Mouse (Mus musculus): ENCODE measurements around the gene Olfr464. TPM values are rescaled to one million over a fixed set of nuclear protein-coding genes. Genes with fewer than 3 reads are reported as not detected.
"Not testable (repeated sequence)": the region's sequence is repeated elsewhere in the genome, so short reads cannot be mapped to it uniquely, and the experiment has no call there.

The Olfr464 gene
- total RNA-seq (2021) = not detected

DNA sequence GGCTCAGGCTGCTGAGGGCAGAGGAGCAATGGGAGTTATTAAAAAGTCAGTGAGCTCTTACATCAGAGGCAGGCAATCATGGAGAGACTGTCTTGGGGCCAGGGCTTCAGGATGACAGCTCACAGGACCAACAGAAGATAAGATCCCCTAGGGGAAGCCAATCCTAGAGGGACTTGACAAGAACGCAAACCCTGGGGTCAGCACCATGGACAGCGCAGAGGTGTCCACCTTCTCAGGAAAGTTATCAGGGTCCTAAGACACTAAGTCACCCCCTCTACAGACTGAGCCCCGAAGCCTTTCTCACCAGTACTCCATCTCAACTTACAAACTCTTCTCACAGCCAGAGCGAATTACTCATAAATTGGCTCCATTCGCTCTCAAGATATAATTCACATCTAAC, at the start of gene Olfr464:
Gene Olfr464, minus strand, starts transcription at position 2 of the 400 bp plus-strand sequence.
- DNase-seq = peak; percentile 58

DNA sequence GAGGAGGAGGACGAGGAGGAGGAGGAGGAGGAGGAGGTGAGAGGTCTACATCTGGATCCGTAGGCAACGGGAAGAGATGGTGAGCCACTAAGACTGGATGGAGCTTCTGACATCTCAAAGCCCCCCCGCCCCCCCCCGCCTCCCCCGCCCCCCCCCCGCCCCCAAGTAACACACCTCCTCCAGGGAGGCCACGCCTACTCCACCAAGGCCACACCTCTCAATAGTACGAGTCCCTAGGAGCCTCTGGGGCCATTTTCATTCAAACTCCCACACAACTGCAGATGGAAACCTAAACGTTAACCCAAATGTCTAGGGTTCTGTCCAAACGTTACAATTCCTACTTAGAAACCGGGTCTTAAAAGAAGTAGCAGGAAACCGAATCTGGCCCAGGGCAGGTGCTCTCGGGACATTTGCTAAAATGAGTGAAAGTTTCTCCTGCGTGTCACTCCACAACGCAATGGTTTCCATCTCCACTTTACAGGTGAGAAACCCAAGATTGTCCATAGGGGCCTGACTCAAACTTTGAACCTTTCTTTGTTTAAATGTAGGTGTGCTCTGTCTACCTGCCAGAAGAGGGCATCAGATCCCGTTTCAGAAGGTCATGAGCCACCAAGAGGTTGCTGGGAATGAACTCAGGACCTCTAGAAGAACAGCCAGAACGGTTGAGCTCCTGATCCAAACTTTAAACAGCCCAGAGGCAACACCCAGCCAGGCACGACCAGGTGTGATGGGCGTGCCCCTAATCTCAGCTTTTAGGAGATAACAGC, 47.8 kb upstream of the Olfr464 start:
- DNase-seq = no peak

DNA sequence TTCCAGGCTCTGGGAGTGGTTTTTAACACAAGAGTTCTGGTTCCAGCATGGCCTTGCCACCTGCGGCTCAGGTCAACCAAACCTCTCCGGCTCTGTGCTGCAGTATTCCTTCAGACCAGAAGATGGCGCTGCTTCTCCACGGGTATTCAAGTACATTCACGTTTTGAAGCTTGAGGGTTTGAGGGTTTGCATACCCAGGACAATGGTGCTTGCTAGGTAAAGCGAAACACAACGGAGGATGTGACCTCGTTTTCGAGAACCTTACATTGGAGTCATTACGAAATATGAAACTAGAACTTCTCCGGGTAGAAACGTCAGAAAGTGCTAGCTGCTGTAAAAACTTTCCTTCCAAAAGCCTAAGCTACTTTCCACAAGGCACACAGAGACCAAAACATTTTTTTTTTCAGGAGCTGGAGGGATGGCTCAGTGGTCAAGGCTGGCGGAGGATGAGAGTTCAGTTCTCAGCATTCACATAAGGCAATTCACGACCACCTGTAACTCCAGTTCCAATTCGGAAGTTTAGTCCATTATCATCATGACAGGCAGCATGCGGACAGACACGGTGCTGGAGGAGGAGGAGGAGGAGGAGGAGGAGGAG, 47.0 kb upstream of the Olfr464 start:
- DNase-seq = peak; percentile 89

DNA sequence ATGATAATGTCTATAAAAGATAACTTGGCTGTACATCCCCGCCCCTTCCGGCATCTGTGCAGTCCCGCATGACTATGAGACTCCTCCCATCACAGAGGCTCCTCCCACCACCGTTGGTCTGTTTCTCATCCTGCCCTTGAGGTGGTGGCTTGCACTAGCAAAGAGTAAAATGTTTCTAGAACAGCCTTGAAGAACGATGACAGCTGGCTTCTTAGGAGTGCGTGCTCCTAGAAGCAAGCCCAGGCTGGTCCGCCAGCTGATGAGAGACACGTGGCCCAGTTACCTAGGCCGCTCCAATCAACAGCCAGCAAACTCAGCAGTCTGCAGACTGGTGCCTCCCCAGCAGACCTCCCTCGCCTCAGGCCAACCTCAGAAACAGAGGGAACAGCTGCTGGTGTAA, 45.4 kb upstream of the Olfr464 start:
- no peak for DNase-seq

DNA sequence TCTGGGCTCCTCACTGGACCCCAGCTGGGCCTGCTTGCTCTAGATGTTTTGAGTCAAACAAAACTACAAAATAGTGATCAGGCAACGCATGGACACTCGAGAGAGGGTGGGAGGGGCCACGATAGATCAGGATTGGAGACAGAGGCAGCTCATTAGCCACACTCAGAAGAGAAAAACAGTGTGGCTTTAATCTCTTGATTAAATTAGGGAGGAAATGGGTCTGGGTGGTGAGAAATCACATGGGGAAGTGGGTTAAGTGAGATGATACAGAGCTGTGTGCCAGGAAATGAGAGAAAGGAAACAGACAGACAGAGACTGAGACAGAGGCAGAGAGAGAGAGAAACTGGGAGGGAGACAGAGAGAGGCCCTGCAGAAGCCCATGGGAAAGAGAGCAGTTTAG, 44.5 kb upstream of the Olfr464 start:
- no peak for DNase-seq

DNA sequence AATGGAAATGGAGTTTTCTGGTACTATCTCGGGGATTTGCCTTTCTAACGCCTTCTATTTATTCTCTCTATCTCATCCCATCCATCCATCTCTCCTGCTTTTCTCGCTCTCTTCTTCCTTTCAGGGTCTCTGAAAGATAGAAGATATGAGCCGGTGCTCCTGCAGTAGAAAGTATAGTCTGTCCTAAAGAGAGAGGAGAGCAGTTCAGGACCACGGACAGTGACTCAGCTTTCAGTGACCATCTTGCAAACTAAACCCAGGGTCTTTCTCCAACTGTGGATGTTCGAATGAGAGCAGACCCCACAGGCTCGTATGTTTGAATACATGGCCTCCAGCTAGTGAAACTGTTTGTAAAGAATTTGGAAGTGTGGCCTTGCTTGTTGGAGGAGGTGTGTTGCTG, 36.3 kb upstream of the Olfr464 start:
- DNase-seq = no peak

DNA sequence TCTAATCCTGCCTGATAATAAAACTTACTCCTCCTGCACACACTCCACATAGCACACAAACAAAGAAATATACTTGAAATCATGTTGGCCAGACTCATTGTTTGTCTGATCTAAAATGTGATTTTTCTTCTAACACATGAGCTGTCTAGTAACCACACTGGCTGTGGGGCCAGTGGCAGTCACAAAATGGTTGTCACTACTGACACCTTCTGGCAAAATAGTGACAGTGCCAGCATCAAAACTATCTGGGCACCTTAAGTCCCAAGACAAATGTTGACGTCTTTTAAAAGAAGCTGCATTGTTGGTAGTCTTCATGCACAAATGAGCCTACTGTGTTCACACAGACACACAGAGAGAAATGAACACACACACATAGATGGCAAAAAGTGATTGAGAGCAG, 34.4 kb upstream of the Olfr464 start:
- DNase-seq = no peak

DNA sequence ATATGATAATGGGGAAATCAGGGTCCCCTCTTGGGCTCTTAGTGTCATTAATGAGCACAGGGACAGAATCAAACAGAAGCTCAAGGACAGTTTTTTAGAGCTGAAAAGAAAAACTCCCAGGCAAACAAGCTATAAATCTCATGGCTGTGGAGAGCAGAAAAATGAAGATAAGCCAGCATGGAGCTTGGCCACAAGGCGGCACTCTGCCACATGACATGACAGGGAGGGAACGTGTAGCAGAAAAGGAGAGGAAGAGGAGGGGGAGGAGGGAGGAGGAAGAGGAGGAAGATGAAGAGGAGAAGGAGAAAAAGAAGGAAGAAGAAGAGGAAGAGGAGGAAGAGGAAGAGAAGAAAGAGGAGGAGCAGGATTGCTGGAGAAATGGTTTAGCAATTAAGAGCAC, 29.2 kb upstream of the Olfr464 start:
- no peak for DNase-seq

DNA sequence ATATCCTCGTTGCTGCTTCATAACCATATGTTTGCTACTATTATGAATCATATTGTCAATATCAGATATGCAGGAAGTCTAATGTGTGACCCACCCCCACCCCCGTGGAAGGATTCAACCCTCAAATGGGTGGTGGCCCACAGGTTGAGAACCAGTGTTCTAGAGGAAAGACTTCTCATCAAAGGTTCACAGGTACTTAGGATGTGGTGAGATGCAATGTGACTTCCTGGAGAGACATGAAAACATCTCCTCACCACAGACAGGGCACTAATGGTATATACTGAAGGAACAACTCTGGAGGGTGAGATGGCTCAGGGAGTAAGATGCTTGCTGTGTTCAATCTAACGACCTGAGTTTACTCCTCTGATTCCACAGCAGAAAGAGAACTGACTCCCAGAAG, 14.7 kb upstream of the Olfr464 start:
- DNase-seq = no peak

DNA sequence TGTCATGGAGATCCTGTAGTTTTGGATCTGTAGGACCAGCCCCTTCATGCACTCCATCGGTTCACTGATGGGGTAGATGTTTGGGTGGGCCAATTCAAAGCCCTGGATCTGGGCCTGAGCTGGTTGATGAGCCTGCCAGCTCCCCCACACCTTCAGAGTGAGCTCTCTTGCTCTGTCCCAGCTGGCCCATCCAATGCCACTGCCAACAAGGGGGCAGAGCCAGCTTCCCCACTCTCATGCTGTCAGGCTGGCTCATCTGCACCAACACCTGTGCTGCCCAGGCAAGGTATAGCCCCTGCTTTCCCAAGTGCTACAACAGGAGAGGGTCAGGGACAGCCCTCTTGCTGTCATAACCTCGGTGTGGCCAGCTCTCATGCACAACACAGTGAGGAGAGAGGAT, 13.0 kb upstream of the Olfr464 start:
- DNase-seq = no peak

DNA sequence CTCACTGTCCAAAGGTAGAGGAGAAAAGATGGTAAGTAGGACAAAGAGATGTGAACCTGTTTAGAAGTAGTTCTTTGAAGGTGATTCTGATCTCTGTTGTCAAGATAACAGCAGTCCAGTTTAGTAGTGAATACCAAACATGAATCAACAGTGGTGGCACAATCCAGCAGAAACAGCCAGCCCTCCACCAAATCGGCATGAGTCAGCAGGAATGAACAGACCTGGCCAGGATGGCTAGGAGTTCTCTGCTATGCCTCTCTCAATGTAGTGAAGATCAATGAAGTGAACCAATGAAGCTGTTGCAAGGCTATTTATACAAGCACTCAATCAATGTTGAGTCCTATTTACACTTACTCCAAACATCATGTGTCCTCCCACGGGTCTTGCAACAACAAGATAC, 9.6 kb upstream of the Olfr464 start:
- no peak for DNase-seq

DNA sequence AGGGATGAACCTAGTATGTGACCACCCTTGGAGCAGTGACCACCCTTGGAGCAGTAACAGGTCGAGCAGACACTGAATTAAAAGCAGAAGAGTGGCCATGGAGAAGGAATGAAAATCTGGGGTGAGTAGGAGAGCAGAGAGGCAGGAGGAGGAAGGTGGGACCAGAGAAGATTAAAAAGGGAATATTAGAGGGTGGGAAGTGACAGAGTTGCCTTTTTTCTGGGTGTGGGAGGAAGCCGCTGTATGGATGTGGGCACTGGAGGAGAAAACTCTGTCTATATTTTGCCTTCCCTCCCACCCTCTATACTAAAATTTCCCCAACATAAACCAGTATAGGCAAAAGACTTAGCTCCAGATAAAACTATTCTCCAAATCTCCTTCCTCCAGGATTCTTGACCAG, 466 bp downstream of the Olfr464 start:
- no peak for DNase-seq

DNA sequence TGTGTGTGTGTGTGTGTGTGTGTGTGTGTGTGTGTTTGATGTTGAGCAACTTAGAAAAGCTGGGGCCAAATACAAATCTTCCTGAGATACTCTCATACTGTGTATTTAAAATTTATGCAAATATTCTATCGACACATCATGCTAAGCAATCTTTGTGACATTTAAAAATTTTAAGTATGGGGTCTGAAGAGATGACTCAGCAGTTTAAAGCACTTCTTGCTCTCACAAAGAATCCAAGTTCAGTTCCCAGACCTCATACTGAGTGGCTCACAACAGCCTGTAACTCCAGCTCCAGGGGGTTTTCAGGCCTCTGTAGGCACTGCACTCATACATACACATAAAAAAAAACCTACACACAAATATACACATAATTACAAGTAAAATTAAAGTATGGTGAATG, 4.8 kb downstream of the Olfr464 start:
- DNase-seq = no peak

DNA sequence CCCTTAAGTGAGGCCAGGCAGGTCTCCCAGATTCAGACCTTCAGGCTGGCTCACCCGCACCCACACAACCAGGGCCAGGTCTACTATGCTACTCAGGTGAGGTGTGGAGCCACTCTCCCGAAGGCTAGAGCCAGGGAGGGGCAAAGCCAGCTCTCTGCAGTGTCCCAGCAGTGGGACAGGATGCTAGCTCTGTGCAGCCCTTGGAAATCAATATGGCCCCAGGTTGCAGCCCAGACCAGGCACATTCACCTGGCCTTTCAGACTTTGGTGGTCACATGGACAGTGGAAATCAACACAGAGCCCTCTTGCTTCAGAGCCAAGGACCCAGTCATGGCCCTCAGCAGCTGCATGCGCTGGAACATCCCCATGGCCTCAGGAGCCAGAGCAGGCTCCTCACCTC, 16.4 kb downstream of the Olfr464 start:
- no peak for DNase-seq

DNA sequence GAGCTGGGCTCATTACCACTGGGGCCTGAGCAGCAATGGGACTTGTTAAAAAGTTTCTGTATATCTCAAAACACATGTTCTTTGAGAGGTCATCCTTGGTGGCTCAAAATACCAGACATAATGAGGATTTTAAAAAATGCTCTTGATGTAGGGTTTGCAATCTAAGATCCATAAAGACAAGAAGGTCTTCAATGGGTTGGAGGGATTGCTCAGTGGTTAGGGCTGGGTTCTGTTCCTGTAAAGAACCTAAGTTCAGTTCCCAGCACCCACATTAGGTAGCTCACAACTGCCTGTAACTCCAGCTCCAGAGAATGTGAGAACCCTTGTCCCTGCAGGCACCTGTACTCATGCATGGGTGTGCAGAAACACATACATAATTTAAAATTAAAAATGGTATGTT, 23.5 kb downstream of the Olfr464 start, which contains the start of gene Olfr463:
Gene Olfr463, minus strand, starts transcription at position 101 of the 400 bp plus-strand sequence.
- DNase-seq = no peak

DNA sequence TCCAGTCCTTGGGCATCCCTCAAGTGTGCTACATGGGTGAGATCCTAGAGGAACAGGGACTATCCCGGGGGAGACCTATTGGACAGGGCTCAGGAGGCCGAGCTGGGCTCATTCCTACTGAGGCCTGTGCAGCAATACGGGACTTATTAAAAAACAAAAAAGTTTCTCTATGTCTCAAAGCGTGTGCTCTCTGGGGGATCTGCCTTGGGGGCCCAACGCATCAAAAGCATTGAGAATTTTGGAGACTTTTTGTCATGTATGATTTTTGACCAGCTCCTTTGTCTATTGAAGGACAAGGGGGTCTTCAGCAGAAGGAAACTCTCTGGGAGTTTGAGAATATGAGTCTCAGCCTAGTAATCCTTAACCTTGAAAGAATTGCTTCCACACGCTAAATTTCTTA, 28.6 kb downstream of the Olfr464 start, which contains the start of gene Olfr462:
Gene Olfr462, minus strand, starts transcription at position 101 of the 400 bp plus-strand sequence.
- no peak for DNase-seq

DNA sequence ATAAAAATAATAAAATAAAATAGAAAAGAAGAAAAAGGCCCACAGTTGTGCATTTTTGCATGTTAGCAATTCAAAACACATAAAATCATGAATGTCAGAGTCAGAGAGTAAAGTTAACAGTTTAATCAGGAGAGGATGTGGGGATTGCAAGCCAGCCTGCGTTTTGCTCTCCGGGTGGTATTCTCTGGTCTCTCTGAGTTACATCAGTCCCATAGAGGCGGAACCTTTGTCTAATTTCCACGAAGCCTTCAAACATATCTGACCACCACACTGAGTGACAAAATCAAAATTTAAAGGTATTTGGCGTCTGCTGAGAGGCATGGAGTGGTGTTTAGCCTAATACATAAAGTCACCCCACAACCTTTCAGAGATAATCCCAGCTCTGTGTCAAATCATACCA, 35.9 kb downstream of the Olfr464 start:
- no peak for DNase-seq

DNA sequence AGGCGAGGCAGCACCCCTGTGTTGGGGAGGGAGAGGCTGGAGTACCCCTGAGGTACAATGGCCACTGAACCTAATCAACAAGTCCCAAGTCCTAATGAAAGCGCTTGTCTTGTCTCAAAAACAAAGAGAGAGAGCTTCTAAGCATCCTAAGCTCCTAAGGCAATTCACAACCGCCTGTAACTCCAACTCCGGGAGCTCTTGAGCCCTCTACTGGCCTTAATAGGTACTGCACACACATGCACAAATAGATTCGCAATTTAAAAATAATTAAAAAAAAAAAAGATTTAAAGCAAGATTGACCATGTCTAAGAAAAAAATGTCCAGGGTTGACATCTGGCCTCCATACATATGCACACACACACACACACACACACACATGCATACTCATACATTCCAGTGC, 37.3 kb downstream of the Olfr464 start:
- DNase-seq = peak; percentile 20

DNA sequence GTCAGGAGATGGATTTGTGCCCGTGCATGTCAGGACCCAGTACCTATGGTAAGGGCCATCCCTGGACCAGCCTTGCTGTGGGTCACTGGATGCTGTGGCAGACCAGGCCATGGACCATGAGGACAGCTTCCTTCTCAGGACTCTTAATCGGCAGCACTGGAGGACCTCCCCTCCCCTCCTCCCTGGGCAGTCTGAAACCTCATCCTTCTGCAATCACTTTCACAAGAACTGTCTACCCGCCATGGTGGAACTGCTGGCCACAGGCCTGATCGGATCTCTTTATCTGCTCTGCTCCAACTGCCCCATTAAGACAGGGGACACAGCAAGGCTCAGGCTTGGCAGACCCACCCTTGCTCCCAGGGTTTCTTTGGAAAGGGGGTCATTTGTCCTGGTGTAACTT, 39.1 kb downstream of the Olfr464 start:
- no peak for DNase-seq

DNA sequence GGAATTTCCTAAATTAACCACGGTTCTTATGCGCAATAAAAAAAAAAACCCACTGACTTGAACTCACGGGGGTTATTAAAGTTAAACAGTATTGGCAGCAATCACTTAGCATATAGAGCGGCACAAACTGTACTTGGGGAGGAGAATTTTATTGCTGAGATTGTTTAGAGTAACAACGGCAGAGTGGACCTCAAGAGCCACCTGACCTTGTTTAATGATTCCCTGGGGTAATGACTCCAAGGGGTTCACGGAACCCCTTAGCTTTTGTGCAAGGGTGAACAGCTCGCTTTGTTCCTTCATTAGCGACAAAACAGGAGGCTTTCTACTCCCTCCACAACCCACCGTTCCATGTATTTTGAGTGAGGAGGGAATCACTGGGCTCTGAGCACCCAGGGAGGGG, 40.9 kb downstream of the Olfr464 start:
- DNase-seq = no peak

DNA sequence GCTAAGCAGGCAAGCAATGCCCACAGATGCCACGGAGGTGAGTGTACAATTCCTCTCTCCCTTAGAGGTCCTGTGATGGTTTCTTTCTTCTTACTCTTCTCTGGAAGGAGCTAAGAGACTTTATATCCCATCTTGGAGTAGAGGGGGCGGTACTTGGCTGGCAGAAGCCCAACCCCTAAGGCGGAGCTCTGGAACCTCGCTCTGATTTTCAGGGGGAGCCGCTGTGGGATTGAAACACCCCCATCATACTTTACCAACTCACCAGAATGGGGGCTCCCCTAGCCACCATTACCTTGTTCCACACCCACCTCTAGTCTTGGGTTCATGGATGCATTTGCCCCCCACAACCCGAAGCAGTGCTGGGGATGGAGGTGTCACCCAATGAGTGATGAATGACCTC, 45.3 kb downstream of the Olfr464 start, which contains the start of gene Epx:
Gene Epx, minus strand, starts transcription at position 101 of the 400 bp plus-strand sequence.
- DNase-seq = no peak

DNA sequence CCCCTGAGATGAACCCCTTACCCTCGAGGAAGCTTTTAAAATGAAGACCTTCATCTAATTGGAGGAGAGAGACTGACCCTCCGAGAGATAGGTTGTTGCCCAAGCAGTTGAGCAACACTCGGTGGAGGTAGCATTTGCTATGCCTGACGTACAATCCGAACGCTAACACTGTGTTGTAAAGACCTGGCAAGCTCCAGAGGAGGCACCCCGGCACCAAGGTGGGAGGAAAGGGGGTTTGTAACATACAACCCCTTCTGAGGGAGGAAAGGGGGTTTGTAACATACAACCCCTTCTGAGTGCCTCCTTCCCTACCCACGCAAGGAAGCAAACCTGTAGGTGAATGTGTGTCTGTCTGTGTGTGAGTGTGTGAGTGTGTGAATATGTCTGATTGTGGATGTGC, 49.0 kb downstream of the Olfr464 start:
- no peak for DNase-seq

DNA sequence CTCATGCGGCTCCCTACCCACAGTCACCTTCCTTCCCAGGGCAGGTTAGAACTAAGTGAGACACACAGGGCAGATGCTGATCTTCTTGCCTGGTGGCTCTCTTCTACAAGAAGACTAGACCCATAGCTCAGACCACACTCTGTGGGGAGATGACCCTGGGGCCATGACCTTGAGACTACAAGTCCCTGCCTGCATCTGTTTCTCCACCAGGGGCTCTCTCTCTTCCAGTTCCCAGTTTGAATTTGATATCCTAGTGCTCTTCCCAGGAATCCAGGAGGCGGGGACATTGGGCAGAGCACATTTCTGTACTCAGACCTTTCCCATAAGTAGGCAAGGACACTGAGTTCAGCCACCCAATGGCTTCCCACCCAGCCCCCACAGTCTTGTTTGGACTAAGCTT, 50.7 kb downstream of the Olfr464 start:
- no peak for DNase-seq

DNA sequence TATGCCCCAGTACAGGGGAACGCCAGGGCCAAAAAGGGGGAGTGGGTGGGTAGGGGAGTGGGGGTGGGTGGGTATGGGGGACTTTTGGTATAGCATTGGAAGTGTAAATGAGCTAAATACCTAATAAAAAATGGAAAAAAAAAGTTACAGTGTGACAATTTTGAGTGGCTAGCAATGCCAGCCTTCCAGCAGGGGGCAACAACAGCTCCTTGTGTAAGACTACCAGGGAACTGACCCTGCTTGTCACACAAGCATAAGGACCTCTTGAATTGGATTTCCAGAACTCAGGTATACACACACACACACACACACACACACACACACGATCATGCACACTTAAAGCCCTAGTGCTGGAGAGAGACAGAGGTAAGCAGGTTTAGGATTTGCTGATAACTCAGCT, 53.9 kb downstream of the Olfr464 start:
- not testable (repeated sequence) for DNase-seq
